Mouse (Mus musculus) B cell, adult 67 days (primary cell): Measurements from ENCODE around the gene Poldip2. TPM values are rescaled to one million over a fixed set of nuclear protein-coding genes. Genes with fewer than 3 reads are reported as not detected.

ENCODE experiments used
- total RNA-seq, 2 experiments: library from RNA; stranded (reverse); gene quantifications; 4 replicates each; pipeline ENCODE4 v1.2.4; 2023

Poldip2 gene
- 10 to 100 TPM; 41.5 to 53.0 TPM for total RNA-seq

DNA sequence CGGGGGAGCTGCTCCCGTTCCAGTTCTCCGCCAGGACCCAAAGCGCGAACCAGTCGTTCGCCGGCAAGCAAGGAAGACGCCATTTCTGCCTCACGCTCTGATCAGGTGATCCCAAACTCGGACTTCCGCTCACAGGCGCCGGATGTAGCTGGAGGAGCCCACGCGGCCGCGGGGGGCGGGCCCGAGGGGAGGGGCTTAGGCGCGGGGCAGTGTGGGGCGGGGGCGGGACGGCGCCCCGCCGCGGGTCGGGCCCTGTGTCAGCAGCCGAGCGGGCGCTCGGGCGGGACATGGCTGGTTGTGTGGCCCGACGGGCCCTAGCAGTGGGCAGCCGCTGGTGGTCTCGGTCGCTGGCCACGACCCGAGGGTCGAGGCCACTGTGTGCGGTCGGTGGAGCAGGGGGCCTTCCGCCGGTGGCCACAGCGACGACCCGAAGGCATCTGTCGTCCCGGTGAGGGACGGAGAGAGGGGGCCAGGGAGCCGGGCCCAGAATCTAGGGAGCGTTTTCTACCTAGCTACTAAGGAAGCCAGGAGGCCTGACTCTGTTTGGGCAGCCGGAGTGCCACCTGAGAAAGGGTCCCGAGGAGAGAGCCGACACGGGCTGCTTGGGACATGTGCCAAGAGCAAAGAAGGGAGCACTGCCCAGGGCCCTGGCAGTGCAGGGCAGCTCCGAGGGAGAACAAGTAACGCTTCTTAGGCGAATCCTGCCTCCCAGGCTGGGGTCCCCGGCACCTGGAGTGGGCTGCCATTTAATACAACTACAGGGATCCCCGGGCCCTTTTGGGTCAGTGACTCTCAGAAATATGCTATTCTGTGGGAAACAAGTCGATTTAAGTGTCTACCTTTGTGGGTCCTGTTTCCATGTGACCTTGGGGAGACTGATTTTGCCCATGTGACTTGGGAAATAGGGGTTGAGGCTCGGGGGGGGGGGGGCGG, at the start of gene Poldip2, which contains the start of gene Tmem199:
Poldip2 (plus strand) TSS at position 169 of the 933 bp plus-strand sequence.
Tmem199 (minus strand) TSS at position 148 of the 933 bp plus-strand sequence.

DNA sequence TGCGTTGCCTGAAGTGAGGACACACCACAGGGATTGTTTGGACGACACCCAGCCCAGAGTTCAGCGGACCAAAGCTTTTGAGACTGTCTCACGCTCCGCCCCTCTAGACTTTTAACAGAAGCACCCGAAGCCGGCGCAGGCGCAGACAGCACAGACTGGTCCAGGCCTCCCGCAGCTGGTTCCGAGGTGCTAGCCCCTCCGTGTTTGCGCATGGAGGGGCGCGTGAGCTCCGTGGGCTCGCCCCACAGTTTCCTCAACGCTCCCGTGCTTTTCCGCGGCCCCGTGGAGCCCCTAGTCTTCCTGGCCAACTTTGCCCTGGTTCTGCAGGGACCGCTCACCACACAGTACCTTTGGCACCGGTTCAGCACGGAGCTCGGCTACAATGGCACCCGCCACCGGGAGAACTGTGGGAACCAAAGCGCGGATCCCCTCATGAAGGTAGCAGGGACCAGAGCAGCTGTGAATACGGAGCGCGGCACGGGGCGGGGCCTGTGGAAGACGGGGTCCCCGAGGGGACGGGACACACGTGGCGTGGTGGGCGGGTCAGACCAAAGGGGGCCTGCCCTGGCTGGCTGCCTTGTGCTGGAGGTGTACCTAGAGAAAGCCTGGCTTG, 46.3 kb upstream of the Poldip2 start, which contains the start of gene Slc46a1:
Slc46a1 (plus strand) TSS at position 130 of the 613 bp plus-strand sequence.

DNA sequence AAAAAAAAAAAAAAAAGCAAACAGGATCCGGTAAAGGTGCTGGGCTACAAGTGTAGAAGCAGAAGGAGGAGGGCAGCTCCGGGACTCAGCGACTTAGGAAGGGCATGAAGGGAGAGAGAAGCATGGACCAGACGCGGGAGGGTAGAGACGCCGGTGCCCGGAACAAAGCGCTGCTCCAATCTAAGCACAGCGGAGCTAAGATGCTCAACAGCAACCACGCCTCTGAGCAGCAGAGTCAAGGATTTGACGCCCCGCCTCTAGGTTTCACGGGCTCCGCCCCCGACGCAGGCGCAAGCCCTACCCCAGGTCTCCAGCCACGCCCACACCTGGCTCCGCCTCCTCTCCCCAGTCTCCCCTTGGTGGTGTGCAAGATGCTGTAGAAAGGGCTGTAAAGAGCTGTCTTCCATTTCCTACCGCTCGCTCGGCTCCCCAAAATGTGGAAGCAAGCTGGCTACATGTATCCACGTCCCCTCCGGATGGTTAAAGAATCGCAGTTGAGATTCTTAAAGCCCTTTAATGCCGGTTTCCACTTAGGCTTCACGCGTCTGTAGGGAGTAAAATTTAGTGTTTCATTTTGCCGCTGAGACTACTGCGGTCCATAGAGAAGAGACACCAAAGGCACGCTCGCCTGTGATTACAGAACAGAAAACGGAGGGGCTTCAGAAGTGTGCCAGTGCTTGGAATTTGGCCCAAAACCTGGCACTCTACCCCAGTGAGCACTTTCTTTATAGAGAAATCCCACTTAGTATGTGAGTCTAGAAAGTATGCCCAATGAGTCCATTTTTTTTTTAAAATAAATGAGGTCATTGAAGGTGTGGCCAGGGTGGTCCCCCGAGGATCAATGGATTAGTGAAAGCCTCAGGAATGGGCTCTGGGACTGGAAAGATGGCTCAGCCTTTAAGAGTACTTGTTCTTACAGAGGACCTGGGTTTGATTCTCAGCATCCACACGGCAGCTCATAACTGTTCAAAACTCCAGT, 14.2 kb upstream of the Poldip2 start, which contains the start of gene Sarm1:
Sarm1 (minus strand) TSS at position 211 of the 979 bp plus-strand sequence.

DNA sequence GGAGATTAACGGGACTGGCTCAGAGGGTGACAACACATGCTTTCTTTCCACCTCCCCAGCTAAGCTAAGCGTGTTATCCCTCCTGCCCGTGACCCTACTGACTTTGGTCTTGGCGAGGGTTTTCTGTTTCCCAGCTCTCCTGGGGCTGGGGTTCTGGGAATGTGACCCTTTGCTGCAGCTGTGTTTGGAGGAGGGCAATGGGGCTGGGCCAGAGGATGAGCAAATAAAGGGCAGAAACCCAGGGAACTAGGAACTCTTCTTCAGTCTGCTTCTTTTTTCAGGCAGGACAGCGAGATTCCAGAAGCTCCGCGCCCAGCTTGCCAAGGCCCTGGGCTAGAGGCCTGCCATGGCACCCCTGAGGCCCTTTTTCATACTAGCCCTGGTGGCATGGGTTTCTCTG, 13.0 kb upstream of the Poldip2 start, which contains the start of gene Vtn:
Vtn (plus strand) TSS at position 88 of the 400 bp plus-strand sequence.

DNA sequence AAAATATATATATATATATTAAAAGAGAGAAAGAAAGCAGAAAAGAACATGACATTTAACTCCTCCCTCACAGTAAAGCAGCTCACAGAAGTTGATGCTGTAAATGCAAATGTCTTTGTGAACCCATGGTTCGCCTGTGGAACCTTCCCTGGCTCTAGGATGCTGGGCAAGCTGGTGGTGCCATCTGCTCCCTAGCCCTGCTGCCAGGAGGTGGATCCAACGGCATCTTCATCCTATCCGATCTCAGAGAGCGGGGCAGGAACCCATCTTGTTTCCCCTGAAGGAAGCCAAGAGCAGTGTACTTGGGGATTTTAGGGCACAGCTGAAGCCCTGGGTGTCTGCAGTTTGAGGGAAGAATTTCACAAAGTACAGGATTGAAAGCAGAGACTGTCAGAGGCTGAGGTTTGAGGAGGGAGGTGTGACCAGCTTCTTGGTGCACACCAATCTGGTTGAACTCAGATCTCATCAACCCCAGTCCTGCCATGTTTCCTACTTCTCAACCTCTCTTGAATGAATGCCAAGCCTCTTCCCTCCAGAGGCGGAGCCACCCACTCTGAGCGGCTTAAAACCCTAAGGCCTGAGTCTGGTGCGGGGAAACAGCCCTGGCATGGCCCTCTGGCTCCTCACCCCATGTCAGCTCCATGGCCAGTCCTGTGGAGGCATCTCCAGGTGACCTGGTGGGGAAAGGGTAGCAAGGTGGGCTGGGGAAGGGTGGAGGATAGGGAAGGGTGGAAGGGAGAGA, 8.9 kb upstream of the Poldip2 start, which contains the start of gene Sebox:
Sebox (plus strand) TSS at position 539 of the 742 bp plus-strand sequence.

DNA sequence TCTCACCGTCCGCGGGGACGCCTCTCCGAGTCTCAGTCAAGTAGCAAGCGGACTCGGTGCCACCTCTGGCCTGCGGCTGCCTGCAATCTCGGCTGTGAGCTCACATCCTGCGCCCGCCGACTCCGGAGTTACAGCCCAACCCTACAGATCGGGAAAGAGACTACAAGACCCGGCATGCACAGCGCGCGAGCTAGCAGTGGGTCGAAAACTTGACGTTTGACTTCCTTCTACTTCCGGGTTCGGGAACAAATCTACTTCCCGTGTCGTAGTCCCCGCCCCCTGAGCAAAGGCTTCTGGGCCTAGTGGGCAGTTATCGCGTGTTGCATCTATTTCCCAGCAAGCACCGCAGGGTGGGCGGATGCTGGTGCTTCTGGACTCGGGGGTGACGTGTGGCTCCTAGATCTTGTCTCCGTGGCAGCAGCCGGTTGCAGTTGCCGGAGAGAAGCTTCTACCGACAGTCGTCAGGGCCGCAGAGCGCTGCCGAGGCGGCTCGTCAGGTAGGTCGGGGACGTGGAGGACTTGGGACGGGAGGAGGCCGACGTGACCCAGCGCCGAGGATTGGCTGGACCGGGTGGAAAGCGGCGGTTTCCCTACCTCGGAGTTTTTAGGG, 24.2 kb downstream of the Poldip2 start, which contains the start of the genes Tnfaip1 and Ift20:
Tnfaip1 (minus strand) TSS at position 253 of the 610 bp plus-strand sequence.
Ift20 (plus strand) TSS at position 282 of the 610 bp plus-strand sequence.

DNA sequence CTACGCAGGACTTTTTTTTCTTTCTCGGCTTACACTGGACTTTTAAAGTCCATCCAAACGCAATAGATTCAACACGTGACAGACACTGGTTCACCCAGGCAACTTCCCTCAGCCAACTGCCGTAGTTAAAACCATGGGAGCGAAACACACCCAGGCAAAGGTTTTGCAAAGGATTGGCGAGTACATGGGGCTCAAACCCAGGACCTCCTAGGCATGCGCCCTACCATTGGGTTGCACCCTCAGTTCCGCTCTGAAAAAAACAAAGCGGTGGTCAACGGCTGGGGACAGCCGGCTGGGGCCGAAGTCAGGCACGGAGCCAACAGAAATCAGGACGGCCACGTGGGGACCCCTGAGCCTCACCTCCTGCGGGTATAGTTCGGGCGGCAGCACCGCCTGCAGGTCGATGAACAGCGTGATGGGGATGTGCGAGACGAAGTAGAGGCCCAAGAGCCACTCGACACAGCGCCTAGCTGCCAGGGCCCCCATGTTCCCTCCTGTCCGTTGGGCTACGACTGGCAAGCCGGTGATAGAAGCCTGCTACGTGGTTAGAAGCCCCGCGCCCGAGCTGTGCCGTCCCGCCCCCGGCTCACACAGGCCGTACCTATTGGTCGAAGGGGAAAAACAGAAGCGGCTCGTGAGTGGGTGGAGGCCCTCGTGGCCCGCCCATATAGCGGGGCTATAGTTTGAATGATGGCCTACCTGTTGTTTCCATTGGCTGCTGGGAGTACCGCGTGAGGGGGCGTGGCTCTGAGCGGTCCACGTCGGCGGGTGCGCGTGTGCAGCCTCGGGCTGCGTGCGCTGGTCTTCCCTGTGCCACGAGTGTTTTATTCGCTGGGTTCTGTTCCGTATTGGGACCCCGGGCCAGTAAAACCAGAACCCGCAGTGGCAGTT, 38.4 kb downstream of the Poldip2 start, which contains the start of gene Tmem97:
Tmem97 (minus strand) TSS at position 610 of the 891 bp plus-strand sequence.

Other genes starting within 250 kb of the Poldip2 start
- 1 to 10 TPM; 2.7 to 4.4 TPM for gene BC030499, start 221.4 kb upstream of the Poldip2 start, total RNA-seq
- gene Spag5, start 210.7 kb upstream of the Poldip2 start, total RNA-seq: 1 to 10 TPM; 2.3 to 3.7 TPM
- gene Aldoc, start 189.2 kb upstream of the Poldip2 start, total RNA-seq: 10 to 100 TPM; 45.7 to 48.3 TPM
- 10 to 100 TPM; 58.7 to 61.3 TPM for gene Pigs, start 183.8 kb upstream of the Poldip2 start, total RNA-seq
- gene Unc119, start 168.7 kb upstream of the Poldip2 start, total RNA-seq: 10 to 100 TPM; 58.2 to 68.7 TPM
- not detected for gene Foxn1, start 125.6 kb upstream of the Poldip2 start, total RNA-seq
- gene Slc13a2, start 90.0 kb upstream of the Poldip2 start, total RNA-seq: not detected
- gene Slc46a1, start 46.5 kb upstream of the Poldip2 start, total RNA-seq: under 1 TPM in 1 of 2 experiments, not detected in 1; 0.90 TPM
- 1 to 10 TPM; 2.5 to 2.9 TPM for gene Sarm1, start 14.4 kb upstream of the Poldip2 start, total RNA-seq
- not detected for gene Vtn, start 13.1 kb upstream of the Poldip2 start, total RNA-seq
- gene Sebox, start 8.7 kb upstream of the Poldip2 start, total RNA-seq: not detected
- gene Tmem199, start within 50 bp of the Poldip2 start, total RNA-seq: 10 to 100 TPM; 37.6 to 40.0 TPM
- gene Tnfaip1, start 24.1 kb downstream of the Poldip2 start, total RNA-seq: 10 to 100 TPM; 16.6 to 19.0 TPM
- 10 to 100 TPM; 32.9 to 33.5 TPM for gene Ift20, start 24.2 kb downstream of the Poldip2 start, total RNA-seq
- 1 to 10 TPM; 5.5 to 6.2 TPM for gene Tmem97, start 38.6 kb downstream of the Poldip2 start, total RNA-seq
- gene Nlk, start 185.2 kb downstream of the Poldip2 start, total RNA-seq: 10 to 100 TPM; 24.4 to 25.4 TPM
- gene Ccnq, start 239.5 kb downstream of the Poldip2 start, total RNA-seq: 10 to 100 TPM; 12.5 to 15.4 TPM